Mouse (Mus musculus) cerebellum, adult 18-20 months (tissue): ENCODE data around the gene Chek2.
A peak's percentile ranks its signal among the peaks of the same experiment; 100 is the strongest.
"Not testable (repeated sequence)": the region's sequence is repeated elsewhere in the genome, so short reads cannot be mapped to it uniquely, and the experiment has no call there.

Source experiments
- DNase-seq, 2 experiments: peaks; one replicate each; pipeline ENCODE4 v3.0.0; 2021

The Chek2 gene

DNA sequence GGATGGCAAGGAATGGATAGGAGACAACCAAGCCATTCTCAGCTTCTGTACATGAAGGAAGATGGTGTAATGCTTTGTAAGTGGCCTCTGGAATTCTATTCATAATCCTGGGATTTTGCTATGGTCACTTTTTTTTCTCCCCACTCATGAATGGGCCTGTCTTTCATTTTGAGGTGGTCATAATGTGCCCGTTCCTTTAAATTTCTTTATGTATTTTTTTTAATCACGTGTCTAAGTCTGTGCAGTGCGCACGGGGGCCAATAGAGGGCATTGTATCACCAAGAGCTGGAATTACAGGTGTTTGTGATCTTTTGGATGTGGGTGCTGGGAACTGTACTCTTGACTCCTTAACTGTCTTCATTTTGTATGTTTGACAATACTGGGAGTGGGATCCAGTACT is 686 bp downstream of the Chek2 start:
- peak; percentile 45 to 55 for DNase-seq

DNA sequence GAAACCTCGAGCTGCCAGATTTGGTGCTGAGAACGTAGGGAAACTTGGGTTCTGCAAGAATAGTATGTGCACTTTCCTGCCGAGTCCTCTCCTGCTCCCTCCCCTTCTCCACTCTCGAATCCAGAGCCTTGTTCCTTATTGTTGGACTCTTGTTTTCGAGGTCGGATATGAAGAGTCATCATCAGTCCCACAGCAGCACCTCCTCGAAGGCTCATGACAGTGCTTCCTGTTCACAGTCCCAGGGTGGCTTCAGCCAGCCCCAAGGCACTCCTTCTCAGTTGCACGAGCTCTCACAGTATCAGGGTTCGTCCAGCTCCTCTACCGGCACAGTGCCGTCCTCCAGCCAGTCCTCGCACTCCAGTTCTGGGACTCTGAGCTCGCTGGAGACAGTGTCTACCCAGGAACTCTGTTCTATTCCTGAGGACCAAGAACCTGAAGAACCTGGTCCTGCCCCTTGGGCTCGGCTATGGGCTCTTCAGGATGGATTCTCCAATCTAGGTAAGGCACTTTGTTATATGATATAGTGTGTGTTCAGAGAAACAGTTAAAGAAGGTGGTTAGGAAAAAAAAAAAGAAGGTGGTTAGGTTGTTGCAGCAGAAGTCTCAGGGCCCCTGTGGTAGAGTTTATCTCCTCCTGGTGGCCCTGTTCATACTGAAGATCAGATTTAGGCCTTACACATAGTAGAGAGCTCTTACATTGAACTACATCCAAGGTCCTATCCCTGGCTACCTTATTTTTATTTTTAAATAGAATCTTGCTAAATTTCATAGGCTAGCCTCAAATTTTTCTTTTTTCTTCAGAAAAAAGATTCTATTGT is 1.5 kb downstream of the Chek2 start:
- peak in 1 of 2 experiments; percentile 13 for DNase-seq

DNA sequence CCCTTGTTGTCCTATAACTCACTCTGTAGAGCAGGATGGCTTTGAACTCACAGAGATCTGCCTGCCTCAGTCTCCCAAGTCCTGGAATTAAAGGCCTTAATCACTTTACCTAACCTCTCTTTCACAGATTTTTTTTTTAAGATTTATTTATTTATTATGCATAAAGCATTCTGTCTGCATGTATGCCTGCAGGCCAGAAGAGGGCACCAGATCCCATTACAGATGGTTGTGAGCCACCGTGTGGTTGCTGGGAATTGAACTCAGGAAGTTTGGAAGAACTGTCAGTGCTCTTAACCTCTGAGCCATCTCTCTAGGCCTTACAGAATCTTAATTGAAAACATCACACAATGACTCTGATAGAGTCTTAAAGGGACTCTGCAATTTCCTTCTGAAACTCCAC is 13.2 kb downstream of the Chek2 start:
- DNase-seq = no peak

DNA sequence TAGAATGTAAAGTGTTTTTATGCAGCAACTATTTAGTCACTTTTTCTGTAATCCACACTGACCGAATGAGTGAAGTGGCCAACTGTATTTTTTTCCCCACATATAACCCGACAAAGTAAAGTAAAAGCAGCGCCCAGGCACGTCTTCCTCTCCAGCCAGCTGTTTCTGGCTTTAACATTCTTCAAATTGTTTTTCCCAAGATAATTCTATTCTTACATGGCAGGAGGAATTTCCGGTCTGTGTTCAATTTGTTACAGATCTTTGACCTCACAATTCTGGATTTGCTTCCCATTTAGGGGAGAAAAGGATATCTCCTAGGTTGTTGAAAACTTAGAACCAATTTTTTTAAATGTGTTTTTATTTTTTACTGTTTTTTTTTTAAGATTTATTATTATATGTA is 17.3 kb downstream of the Chek2 start:
- no peak for DNase-seq

DNA sequence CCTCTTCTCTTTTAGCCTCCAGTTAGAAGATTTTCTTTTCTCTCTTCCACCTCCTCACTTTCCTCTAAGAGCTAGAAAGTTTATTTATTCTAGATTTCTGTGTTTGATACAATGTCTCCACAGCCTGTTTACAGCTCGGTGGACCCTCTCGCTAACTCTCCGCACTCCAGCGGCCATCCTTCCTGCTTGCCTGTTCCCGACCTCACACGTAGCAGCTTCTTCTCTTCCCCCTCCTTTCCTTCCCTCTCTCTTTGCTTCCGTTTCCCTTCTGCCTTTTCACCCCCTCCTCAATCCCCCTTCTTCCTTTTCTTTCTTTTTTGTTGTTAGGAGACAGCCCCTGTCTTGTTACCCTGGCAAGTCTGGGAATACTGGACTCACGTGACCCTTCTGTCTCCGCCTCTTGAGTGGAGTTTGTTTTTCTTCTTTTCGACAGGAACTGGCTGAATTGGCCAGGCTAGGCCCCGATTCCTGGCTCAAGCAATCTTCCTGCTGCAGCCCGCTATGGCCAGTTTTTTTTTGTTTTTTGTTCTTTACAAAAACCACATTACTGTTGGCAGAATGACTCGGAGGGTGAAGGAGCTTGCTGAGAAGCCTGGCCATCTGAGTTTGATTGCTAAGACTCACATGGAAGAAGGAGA is 19.4 kb downstream of the Chek2 start:
- peak; percentile 10 to 25 for DNase-seq

DNA sequence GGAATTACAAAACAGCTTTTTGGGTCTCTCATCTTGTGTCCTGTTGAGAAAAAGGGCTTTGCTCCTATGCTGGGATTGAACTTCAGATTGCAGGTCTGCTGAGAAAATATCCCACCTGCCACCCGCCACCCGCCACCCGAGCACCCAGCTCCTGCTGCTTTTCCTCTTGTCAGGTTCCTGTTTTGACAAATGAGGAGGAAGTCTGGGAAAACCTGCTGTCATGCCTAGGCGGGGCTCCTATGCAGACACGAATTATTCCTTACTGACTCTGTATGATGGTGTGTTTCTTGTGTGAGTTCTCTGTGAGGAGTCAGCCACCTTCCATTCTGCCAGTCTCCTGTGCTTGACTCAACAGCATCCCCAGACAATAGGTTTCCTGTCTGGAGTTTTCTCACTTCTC is 20.7 kb downstream of the Chek2 start:
- no peak for DNase-seq

DNA sequence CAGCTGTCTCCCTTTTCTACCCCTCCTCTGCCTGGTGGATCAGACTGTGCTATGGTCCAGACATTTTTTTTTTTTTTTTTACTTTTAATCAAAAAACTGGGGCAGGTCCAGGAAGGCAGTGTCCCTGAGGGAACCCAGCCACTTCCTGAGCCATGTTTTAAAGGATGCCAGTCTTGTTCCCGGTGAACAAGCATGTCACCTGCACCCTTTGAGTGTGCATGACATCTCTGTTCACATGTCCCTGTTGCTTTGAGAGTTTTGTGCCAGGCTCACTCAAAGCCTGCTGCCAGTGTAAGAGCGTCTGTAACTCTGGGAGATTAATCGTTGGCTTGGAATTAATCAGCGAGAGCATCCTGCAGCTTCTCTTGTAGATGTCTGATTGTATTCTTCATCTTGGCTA is 28.7 kb downstream of the Chek2 start:
- no peak for DNase-seq

DNA sequence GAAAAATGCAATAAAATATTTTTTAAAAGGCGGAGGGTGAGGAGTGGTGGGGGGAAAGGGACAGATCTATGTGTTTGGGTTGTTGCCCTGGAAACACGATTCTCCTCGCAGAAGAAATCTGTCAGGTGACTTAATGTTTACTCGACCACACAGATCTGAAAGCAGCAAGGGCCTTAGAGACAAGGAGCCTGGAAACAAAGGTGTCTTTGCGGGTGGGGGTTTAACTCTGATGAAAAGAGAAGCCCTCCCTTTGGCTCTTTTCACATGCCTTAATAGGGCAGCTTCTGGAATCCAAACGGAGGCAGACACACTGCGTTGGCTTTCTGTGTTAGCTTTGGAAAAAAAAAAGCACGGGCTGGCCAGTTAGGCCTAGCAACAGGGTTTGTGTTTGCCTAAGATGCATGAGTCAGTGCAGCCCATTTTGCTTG is 29.5 kb downstream of the Chek2 start:
- no peak for DNase-seq

DNA sequence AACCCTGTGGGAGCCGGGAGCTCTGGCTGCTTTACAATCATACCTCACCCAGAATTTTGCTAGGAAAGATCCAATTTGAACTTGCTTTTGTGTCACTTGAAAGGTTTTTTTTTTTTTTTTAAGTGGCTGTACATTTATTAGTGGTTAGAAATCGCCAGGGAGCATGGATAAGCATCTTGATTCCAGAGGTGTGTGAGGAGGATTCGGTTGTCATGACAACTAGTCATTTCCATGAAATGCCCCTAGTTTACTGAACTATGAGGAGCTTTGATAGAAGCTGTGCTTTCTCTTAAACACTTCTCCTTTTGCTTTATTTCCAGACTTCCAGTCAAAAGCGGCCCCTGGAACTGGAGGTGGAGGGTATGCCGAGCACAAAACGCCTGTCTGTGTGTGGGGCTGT is 33.4 kb downstream of the Chek2 start:
- DNase-seq = no peak

DNA sequence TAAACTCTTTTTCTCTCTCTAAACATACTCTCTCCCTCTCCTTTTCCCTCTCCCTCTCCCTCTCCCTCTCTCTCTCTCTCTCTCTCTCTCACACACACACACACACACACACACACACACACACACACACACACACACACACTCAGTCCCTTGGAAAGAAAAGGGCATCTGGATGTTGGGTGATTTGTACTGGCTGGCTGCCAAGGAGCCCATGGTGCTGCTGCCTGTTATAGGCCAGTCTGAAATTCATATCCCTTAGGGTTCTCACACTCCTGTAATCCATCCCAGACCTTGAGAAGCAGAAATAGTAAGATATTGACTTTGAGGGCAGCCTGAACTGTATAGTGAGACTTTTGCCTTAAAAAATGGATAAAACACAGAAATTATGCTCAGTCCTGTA is 34.9 kb downstream of the Chek2 start:
- DNase-seq = no peak

DNA sequence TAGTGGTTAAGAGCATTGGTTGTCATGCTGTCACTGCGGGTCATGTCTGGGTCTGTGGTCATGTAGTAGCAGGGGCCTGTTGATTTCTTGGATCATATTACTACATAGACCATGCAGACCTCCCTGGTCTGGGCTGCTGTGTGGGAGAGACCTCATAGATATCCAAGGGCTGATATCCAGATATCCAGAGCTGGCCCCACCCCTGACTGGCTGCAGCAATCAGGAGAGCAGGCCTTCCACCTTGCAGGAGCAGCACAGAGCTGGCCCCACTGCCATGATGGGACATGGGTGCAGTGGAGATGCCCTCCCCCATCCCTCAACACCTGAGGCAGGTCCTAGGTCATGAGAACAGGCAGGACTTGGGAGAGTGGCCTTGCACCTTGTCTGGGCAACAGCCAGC is 35.5 kb downstream of the Chek2 start:
- DNase-seq = no peak

DNA sequence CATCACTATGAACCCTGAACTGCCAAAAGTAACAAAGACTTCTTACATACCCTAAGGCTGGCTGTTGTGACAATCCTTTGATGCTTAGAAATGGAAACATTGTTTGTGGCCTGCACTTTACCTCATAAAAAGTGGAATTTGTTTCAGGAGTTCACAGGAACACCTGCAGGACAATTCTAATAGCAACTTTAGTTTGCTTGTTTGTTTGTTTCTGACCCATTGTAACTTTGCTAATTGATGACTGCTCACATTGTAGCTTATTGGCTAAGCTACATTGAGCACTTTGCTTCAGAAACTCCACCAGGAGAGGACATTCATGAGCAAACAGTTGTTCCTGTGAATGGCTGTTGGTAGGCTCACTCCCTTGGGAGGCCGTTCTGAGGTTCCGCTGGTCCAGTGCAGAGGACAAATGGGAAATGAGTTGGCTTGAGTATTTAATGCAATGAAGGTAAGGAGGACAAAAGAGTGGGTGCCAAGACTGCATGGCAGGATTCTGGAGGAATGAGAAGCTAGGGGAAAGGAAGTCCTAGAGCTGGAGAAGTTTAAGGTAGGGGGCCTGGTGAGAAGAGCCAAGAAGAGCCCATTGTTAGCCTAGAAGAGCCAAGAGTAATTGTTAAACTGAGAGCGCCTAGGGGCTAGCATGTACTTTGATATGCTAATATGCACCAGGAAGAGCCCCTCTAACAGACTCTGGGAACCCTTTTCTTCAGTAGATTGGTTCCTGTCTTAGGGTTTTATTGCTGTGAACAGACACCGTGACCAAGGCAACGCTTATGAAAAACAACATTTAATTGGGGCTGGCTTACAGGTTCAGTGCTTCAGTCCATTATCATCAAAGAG is 38.1 kb downstream of the Chek2 start:
- DNase-seq = no peak

DNA sequence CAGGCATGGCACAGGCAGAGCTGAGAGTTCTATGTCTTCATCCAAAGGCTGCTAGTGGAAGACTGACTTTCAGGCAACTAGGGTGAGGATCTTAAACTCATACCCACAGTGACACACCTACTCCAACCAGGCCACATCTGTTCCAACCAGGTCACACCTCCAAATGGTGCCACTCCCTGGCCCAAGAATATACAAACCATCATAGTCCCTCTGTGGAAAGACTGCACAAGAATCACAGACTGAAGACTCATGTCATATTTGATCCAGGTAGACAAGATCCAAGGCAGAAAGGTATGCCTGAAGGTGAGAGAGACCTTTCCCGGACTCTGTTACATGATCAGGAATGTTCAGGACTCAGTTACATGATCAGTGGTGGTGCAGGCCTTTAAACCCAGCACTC is 38.7 kb downstream of the Chek2 start:
- DNase-seq = not testable (repeated sequence)

DNA sequence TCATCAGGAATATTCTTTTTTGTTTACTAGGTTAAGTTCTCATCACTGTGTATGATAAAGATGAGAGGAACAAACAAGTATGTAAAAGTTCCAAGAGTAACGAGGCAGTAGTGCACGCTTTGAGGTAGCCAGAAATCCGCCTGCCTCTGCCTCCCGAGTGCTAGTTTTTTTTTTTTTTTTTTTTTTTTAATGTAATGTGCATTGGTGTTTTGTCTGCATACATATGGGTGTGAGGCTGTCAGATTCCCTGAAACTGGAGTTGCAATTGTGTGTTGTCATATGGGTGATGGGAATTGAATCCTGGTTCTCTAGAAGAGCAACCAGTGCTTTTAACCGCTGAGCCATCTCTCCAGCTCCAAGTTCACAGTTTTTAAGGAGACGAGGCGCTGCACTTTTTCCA is 39.3 kb downstream of the Chek2 start:
- no peak for DNase-seq

DNA sequence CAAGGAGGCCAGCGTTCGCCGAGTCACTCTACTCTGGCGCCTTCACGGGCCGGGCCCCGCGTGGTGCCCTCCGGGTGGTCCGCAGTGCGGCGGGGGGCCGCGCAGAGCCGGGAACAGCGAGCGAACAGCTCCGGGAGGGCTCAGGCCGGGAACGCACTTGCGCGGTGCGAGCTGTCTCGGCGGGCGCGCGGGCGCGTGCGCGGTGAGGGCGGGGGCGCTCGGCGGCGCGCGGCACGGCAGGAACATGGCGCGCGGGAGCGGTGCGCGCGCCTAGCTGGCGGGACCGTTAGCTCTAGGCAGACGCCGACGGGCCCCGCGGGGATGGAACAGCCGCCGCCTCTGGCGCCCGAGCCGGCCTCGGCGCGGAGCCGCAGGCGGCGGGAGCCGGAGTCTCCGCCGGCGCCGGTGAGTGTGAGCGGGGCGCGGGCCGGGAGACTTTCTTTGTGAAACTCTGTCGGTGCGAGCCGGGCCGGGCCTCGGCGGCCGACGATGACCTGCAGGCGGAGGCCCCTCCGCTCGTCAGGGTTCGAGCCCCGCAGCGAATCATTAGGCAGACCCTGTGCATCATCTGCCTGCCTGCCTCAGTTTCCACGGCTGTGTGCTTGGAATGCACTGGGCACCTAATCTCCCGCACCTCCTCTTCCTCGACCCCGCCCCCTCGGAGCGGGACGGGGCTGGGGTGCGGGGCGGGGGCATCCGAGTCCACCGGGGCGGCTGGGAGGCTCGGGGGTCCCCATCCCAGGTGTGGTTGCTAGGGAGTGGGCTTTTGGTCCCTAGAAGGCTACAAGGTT is 40.0 kb downstream of the Chek2 start, which contains the start of gene Ttc28:
Gene Ttc28, plus strand, starts transcription at position 220 of the 791 bp plus-strand sequence.
- DNase-seq = peak; percentile 83 to 95

DNA sequence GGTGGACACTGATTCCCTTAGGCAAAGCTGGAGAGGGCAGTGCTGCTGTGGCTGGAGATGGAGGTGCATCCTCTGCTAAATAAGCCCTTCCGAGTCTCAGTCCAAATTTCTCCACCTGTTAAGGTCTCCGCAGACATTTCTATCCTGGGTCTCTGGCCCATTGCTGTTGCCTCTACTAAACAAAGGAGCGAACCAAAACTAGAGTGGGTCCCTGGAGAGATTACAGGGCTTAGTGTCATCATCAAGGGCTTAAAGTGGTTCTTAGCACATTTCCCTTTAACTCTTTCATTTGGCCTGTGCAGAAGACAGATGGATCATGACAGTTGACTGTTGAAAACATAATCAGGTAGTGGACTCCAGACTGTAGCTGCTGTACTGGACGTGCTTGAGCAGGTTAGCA is 48.8 kb downstream of the Chek2 start:
- no peak for DNase-seq

DNA sequence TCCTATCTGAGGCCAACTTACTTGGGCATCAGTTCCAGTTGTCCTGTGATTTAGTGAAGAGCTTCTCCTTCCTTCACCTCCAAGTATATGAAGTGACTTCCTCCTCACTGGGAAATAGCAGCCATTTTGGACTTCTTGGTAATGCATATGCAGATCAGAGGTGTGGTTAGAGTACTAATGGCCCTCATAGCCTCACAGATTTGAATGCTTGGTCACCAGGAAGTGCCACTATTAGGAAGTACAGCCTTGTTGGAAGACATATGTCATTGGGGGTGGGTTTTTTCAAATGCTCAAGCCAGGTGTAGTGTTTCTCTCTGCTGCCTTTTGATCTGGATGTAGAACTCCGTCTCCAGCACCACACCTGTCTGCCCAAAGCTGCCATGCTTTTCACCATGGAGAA is 50.2 kb downstream of the Chek2 start:
- no peak for DNase-seq

DNA sequence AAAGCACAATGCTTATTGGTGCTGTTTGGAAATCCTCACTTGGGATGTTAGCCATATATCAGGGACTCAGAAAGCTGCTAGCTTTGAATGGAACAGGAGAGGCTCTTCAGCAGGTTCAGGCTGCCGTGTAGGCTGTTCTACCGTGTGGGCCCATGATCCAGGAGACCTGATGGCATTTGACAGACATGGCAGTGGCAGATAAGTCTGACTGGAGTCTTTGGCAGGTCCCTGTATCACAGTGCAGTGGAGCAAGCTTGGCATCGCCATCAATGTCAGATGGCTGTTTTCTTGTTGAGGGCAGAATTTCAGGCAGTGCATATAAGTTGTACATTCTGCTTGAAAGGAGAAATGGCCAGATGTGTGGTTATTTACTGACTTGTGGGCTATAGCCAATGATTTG is 50.8 kb downstream of the Chek2 start:
- no peak for DNase-seq

DNA sequence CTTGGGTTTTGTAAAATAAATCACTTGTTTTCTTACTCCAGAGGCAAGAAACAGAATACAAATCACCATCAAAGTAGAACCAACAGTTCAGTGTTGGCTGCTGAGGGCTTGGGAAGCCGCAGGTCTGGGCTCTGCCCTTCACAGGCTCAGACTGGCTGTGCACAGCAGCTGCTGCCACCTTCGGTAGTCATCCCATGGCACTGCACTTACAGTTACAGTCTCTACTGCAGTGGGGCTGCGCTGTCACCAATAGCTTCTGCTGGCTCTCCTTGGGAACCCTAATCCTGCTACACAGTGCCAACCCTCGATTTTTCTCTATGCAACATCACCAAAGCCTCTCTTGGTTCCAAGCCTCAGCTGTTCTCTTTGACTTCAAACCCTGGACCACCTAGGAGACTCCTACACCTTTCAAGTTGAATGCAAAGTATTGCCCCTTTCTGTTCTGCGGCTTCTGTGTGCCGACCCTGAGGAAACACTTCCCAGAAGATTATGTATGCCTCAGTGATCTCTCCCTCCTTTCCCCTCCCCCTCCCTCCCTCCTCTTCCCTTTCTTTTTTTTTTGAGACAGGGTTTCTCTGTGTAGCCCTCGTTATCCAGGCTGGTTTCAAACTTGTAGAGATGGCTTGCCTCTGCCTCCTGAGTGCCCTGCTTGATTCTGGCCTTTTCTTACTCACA is 57.5 kb downstream of the Chek2 start:
- no peak for DNase-seq

DNA sequence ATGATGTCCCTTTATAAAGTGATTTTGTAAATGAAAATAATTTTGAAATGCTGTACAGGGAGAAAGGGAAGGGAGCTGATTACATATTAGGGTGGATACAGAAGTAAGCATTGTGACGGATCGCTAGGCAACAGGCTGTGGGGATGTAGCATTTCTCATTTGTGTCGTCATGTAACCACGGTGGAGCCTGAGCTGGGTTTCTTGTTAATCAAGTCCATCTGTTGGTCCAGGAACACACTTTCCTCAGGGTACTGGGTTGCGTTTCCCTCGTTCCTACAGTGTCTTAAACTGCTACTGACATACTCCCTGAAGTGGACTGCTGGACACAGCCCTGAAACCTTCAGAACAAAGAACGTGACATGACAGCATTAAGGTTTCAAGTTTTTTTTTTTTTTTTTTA is 58.4 kb downstream of the Chek2 start:
- no peak for DNase-seq

DNA sequence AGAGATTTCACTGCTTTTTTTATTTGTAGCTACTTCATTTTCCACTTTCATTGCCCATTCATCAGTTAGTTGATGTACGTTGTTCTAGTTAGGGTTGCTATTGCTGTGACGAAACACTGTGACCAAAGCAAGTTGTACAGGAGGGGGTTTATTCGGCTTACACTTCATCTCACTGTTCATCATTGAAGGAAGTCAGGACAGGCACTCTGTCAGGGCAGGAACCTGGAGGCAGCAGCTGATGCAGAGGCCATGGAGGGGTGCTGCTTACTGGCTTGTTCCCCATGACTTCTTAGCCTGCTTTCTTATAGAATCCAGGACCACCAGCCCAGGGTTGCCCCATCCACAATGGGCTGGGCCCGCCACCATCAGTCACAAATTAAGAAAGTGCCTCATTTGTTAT is 59.0 kb downstream of the Chek2 start:
- no peak for DNase-seq

DNA sequence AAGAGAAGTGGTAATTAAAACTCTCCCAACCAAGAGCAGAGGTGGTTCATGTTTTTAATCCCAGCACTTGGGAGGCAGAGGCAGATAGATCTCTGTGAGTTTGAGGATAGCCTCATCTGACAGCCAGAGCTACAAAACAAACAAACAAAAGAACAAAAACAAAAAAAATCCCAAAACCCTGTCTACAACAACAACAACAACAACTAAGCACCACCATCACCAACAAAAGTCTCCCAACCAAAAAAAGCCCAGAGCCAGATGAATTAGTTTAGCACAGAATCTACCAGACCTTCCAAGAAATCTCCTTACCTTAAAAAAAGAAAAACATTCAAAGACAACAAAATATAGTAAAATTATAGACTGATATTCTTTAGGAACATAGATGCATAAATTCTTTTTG is 60.6 kb downstream of the Chek2 start:
- no peak for DNase-seq
